Mouse (Mus musculus) gastrocnemius, postnatal 36 days (tissue): Measurements from ENCODE around the gene Vkorc1l1. TPM values are rescaled to one million over a fixed set of nuclear protein-coding genes. Genes with fewer than 3 reads are reported as not detected.
"Not testable (repeated sequence)": the region's sequence is repeated elsewhere in the genome, so short reads cannot be mapped to it uniquely, and the experiment has no call there.

ENCODE experiments used
- DNase-seq, 2 experiments: peaks; one replicate each; pipeline ENCODE4 v3.0.0; 2022
- intact Hi-C: fragments of 180-260 bp; cut with DNase I; formaldehyde crosslinking; loops from one replicate; pipeline ENCODE4 v1.15.1; 2025
- total RNA-seq, 2 experiments: library from RNA; stranded (reverse); gene quantifications; 2 replicates each; pipeline ENCODE4 v1.2.3; 2021

The Vkorc1l1 gene
- total RNA-seq, 2 experiments from 2014 or later: 20.2 to 22.1 TPM

DNA sequence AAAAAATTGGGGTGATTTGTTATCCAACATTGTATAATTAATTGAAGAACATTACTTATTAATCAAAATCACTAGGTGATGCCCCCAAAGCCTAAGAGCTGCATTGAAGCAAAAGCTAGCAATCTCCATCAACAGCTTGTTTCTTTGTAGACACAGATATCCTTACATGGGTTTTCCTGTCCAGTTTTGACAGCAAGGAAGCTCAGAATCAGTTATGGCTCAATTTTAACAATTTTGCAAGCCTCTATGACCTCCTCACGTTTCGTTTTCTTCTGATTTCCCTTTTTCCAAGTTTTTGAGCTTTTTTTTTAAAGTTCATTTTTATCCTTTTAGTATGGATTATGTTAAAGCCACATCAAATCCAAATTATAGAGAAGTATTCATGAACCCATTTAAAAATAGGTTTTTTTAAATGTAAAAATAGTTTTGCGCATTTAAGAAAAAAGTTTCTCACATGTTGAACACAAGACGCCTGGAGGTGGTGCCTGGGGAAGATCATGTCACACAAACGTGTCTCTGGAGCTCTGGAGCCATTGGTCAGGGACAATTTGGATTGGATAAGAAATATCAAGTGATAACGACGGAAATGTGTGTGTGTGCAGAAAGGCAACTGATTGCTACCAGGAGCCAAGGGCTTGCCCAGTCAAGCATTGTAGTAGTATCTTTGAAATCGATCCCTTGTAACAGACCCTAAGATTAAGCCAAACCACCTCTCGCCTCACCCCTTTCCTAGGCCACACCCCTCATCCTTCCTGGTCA is 855 bp upstream of the Vkorc1l1 start:
- DNase-seq: no peak
- intact Hi-C loops: no loop called here

DNA sequence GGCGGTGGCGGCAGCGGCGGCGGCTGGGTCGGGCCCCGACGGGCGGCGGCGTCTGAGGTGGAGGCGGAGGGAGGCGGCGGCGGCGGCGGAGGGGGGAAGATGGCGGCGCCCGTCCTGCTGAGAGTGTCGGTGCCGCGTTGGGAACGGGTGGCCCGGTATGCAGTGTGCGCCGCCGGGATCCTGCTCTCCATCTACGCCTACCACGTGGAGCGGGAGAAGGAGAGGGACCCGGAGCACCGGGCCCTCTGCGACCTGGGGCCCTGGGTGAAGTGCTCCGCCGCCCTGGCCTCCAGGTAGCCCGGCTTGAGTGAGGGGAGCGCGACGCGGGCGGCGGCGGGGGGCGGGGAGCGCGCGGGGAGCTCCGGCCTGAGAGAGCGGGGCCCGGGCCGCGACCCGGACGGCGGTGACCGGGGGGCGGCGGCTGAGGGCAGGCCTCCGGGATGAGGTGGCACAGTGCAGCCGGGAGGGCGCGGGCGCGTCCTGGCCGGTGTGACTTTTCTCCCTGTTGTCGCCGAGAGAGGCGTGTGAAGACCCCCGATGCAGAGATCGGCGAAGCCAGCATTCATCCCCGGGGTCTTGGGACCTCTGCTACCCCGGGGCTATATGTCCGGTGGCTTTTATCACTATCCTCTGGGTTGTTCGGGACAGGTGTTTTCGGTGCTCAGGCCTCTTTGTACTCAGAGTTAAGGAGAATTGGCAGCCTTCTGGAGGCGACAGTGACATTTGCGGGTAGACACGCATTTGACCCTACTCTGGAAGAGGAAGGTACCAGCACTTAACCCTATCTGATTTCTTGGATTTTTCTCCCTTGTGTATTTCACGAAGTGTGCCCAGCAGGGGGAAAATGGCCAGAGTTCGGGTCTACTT is 536 bp downstream of the Vkorc1l1 start:
- DNase-seq: peak; percentile 6 to 31
- intact Hi-C loops: not testable (repeated sequence)

DNA sequence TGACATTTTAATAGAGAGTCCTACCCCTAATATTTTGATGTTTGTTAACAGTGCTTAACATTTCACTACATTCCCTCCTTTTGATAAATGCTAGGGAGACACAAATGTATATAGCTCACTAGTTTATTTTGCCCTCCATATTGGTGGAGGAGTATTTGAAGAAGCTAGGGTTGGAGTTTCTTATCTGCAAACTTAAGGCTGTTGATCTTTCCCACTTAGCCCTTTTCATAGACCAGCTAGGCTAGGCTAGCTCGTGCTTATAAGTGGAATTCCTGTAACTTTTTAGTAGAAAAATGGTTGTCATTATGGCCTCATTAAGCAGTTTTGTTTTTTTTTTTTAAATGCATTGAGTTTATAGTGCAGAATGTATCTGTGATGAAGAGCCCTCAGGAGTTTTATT is 1.6 kb downstream of the Vkorc1l1 start:
- no peak for DNase-seq
- intact Hi-C loops: no loop called here

DNA sequence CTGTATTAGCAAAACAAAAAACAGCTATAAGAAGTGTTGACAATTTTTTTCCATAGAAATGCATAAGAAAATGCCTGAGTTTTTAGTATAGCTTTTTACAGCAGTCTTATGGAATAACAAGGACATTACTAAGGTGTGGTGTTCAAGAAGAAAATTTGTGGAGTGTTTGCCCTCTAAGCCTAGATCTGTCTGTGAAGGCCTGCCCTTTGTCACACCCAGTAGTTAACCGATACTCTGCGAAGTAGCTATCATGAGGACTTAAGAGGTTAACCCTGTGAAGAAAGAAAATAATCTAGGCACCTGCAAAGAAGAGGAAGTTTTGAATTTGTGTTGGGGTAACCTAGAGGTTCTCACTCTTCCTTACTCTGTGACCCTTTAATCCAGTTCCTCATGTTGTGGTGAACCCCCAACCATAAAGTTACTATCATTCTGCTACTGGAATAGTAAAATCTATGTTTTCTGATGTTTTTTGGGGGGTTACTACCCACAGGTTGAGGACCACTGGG is 5.8 kb downstream of the Vkorc1l1 start:
- intact Hi-C loops: no loop called here
- no peak for DNase-seq

DNA sequence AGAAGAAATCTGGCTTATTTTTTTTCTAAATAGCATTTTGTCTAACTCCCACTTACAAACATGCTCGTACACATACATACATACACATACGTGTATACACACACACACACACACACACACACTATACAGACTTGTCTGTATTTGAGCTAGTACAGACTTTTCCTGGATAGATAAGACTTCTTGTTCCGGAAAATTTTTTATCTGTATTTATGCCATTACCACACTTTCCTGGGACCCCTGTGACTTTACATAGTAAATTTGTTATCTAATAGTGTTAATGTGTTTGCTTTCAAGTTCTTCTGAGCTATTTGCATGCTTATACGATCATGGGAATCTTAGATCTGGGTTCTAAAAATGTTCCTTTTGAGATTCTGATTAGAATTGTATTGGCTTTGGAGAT is 10.4 kb downstream of the Vkorc1l1 start:
- DNase-seq: no peak
- intact Hi-C loops: no loop called here

DNA sequence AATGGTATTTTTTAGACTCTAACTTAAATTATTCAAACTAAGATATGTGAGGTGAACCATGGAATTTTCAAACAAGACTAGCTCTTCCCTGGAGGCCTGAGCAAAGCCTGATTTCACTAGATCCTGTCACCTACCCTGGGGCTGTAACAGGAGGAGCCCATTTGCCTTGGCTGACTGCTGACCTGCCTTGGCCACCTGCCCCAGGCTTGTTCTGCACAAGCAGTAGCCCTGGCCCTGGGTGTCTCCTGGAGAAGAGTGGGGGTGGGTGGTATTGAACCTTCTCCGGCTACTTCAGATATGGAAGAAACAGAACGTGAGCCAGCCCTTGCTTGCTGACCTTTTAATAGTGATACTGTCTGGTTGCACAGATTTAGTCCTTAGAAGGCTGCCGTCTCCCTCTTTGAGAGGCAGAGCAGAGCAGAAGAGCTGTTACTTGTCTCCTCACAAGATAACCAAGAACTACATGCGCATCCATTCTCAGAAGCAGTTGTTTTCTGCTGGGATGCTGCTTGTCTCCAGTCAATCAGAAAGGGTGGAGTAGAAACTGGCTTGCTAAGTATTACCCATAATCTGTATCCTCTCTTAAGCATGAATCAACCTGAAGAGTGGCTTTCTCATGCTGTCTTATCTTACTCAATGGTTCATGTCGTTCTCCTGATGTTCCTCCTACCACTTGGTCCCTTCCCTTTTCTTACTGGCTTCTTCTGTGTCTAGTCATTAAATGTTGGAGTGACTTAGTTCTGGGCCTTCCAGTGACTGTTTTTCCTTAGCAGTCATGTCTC is 12.9 kb downstream of the Vkorc1l1 start:
- peak; percentile 54 to 66 for DNase-seq
- intact Hi-C loops: no loop called here

DNA sequence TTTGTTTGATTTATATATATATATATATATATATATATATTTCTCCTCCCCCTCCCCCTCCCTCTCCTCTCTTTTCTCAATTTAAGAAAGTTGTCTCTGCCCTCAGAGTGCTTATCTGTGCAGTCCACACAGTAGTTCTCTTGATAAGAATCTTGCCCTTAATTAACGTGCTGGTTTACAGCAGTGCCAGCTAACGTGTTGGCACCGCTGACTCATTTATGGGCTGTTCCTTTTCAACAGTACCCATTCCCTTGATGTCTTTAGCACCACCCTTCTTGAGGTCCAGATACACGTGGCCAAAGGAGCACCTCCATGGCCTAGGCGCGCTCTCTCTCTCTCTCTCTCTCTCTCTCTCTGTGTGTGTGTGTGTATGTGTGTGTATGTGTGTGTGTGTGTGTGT is 14.0 kb downstream of the Vkorc1l1 start:
- intact Hi-C loops: no loop called here
- no peak for DNase-seq

DNA sequence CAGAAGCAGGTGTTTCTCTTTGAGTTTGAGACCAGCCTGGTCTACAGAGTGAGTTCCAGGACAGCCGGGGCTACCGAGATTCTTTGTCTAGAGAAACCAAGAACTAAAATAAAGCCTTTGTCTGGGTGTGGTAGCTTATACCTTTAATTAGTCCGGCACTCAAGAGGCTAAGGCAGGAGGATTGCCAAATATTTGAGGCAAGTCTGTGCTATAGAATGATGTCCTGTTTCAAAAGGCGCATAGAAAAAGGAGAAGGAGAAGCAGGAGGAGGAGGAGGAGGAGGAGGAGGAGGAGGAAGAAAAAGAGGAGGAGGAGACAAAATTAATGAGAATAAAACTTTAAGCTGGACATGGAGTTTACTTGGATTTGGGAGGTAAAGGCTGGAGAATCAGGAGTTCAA is 21.5 kb downstream of the Vkorc1l1 start:
- no peak for DNase-seq

DNA sequence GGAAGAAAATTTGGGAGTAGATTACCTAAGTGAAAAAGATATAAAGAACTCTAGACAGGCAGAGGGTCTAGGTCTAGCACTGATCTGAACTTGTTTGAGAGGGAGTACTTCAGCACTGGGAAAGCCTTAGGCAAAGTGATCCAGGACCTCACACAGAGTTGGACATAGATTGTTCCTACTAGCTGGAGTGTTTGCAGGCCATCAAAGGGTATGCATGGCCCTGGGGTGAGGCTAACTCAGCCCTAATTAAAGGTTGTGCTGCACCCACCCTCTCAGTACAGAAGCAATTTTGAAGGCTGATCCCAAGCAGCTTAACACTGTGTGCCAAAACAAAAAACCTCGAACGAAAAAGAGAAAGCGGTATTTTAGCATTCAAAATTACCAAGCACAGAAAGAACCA is 24.7 kb downstream of the Vkorc1l1 start:
- intact Hi-C loops: no loop called here
- no peak for DNase-seq

More for the DNA sequence above, 21.5 kb downstream of the Vkorc1l1 start:
- intact Hi-C loops: no loop called here

DNA sequence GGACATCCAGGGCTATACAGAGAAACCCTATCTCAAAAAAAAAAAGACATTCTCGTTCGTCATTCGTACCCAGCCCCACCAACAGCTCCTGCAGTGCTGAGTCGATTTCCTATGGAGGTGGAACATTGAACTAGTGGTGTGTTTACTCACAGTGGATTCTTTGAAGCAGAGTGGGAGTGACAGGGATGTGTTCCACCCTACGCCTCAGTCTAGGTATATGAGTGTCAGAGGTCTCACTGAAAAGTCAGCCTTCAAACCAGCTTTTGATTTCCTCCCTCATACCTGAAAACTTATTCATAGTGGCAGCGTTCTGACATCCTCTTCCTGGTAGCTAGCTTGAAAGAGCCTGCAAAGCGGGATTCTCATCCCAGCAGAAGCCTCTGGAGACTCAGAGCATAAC is 26.6 kb downstream of the Vkorc1l1 start:
- intact Hi-C loops: no loop called here
- no peak for DNase-seq

DNA sequence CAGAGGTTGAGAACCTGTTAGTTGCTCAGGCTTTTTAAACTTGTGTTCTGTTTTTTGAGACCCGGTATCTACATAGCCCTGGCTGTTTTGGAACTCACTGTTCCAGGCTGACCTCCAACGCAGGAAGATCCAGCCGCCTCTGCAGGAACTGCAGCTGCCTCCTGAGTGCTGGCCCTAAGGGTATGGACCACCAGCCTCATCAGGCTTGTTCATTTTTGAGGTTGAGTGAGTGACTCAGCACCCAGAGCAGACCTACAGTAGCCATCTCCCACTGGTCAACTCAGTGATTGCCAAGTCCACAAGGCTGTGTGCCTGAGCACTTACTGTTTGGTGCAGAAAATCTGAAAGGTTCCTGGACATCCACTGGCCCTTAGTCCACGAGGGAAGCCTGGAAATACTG is 29.7 kb downstream of the Vkorc1l1 start:
- intact Hi-C loops: no loop called here

DNA sequence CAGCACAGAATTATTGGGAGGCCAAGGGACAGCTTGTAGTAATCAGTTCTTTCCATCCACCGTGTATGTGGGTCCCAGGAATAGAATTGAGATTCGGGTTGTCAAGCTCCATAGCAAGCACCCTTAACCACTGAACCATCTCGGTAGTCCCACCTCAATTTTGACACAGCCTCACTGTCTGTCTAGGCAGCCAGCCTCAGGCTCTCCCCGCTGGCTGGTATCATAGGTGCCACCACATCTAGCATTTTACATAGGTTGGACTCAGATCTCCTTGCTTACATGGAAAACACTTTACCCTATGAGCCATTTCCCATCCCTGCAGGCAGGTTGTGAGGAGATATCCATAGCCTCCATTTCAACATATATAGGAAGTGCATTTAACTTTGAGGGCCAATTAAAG is 32.6 kb downstream of the Vkorc1l1 start:
- no peak for DNase-seq
- intact Hi-C loops: no loop called here

More for the DNA sequence above, 29.7 kb downstream of the Vkorc1l1 start:
- DNase-seq: no peak

DNA sequence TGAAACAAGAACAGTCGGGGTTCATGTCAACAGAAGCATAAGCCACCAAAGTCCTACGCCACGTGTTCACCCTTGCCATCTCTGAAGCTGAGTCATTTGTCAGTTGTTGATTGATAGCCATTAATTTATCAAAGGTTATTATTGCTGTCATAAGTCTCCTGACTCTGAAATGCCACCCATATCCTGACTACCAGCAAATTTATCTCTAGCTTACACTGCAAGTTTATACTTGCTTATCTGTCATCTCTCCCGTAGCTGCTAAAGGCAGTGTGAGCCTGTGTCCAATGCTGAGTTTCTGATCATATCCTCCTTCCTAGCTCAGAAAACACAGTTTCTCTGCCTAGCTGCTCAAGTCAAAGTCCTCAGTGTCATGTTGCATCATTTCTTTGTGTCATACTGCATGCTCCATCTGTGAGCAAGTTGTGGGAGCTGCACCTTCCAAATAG is 33.1 kb downstream of the Vkorc1l1 start:
- intact Hi-C loops: loop anchor here (5.0 kb wide), 1 partner anchor 63 kb away; no protein-coding TSS in a partner anchor
- no peak for DNase-seq

DNA sequence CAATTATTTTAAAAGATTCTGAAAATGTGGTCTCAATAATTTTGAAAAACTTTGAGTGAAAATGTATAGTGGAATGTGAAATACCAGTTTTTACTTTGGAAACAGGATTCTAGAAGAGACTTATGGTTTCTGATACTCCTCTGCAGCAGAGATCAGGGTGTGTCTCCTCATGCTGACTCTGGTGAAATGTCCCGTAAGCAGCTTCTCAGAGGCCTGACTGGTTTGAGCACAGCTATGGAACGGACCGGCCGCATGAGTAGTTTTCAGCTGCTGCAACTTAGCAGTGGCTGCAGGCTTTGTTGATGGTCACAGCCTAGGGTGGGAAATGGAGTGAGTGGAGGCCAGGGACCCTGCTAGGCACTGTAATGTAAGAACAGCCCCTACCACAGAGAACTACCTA is 36.0 kb downstream of the Vkorc1l1 start:
- no peak for DNase-seq
- intact Hi-C loops: loop anchor here (5.0 kb wide), 1 partner anchor 65 kb away; no protein-coding TSS in a partner anchor

DNA sequence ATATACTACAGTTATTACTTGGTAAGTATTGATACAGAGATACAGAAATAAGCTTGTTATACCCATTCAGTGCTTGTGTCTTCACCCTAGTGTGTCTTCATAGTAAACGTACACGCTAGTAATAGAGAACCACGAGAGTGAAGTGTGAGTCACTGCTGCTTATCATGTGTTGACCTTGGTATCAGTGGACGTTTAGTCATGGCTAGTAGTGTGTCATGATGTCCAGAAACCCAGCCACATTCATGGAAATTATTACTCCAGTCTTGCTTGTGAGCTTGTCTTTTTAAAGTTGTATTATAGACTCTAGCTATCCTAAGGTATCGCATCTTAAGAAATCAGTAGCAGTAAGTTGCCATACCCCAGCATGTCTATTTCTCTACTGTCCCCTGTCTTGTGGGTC is 36.8 kb downstream of the Vkorc1l1 start:
- intact Hi-C loops: loop anchor here (5.0 kb wide), 1 partner anchor 66 kb away; no protein-coding TSS in a partner anchor
- no peak for DNase-seq

DNA sequence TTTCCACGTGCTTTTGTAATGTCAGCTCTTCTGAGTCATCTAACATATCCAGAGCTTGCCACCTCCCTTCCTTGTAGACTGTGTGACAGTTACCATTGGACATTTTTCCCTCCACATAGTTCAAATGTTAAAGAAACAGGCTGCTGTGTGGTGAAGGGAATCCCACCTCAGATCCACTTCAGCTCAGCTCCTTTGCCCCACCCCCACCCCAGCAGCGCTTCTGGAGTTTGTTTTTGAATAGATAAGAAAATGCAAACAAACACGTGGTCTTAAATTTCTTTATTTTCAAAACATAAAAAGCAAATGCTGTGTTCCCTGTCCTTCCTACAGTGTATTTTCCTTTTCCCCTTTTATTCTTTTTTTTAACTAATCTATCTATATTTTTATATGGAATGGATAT is 38.4 kb downstream of the Vkorc1l1 start:
- no peak for DNase-seq
- intact Hi-C loops: no loop called here

DNA sequence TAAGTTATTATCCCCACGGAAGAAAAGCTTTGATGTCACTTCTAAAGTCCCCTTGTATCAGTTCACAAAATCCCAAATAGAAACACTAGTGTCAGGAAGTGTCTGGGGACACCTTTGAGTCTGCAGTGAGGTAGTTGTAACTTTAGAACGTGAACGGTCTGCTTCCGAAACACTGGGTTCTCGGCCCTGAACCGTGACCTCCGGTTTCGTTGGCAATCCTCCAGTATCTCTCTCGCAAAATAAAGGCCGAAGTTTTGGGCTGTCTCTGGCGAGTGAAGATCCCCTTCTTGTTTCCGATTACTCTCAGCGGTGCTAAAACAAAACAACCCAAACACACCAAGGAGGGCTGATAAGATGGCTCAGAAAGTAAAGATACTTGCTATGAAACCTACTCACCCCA is 47.6 kb downstream of the Vkorc1l1 start:
- no peak for DNase-seq
- intact Hi-C loops: no loop called here

DNA sequence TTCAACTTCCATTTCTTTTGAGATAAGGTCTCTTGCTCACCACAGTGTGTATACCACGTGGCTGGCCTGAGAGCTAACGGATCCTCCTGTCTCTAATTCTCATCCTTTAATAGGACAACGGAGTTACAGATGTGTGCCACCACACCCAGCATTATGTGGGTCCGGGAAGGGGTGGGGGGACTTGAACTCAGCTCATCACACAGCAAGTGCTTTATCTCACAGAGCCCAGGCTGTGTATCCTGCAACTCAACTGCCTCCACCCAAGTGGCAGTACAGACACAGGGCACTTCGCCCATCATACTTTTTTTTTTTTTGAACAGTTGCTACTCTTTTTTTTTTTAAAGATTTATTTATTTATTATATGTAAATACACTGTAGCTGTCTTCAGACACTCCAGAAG is 50.1 kb downstream of the Vkorc1l1 start:
- no peak for DNase-seq
- intact Hi-C loops: no loop called here

DNA sequence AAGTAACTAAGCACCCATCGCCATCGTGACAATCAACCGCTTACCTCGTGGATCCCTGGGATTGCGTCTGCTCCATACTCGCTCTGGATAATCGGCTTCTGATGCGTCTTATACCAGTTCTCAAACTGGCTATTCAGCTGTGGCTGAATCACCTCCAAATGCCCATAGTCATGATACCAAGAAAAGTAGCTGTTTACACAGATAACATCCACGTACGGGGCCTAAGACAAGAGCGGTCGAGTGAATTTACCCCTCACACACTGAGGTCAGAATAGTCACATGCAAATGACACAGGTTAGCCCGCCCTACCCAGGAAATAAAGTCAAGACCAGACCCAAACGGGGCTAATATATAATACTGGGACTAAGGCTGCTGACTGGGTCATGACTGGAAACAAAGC is 51.6 kb downstream of the Vkorc1l1 start:
- no peak for DNase-seq
- intact Hi-C loops: no loop called here

DNA sequence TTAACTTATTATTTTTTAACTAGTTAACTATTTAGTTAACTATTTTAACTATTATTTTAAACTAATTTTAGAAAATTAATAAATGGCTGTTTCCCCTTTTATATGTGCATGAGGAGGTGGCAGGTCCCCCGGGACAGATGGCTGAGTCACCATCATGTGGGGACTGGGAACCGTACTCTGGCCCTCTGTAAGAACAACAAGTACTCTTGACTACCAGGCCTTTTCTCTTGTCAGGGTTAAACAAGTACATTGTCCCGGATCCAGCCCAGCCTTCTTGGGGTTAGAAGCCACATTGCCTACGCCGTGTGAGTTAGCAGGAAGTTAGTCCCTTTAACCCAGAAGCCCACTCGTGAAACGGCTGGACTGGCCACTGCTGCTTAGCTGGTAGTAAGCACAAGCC is 53.2 kb downstream of the Vkorc1l1 start:
- DNase-seq: no peak
- intact Hi-C loops: loop anchor here (5.0 kb wide), 1 partner anchor 42 kb away; no protein-coding TSS in a partner anchor
